Mouse (Mus musculus) olfactory bulb, adult 2 months (tissue): Measurements from ENCODE around the gene Oxsr1.

Experiments used
- CTCF ChIP-seq: fragments of 200-500 bp; IDR thresholded peaks from 2 replicates; pipeline ENCODE4 v1.5.1; 2012; ENCODE audit warnings: low read depth, mild to moderate bottlenecking, low read length, moderate library complexity; ENCODE audit not compliant: insufficient read depth
- POLR2A ChIP-seq: fragments of 200-500 bp; IDR thresholded peaks from 2 replicates; pipeline ENCODE4 v1.6.1; 2012; ENCODE audit warnings: mild to moderate bottlenecking, low read depth, low read length, moderate library complexity; ENCODE audit not compliant: insufficient read depth

GRCm38 (mm10) chr9:119321392-119322229 lies 616 bp downstream of the Oxsr1 start:
- TF ChIP-seq CTCF, result no peak
- TF ChIP-seq POLR2A, result no peak
